In genomic region chr14:25471035-25471434, GRCm38 (mm10) we compare ENCODE assay signal across 10 mouse cellular contexts. TPM values are rescaled to one million over a fixed set of nuclear protein-coding genes. Genes with fewer than 3 reads are reported as not detected.
A peak's percentile ranks its signal among the peaks of the same experiment; 100 is the strongest.
DNase-seq lines count a peak whose midpoint lies in the region; ATAC-seq lines count a peak whose summit lies in the region.
"Had no signal": no experiment of that assay in that cellular context is flagged by ENCODE, and none has a peak within 500 bp of the region (broad histone marks: within the 10 kb centered on the region; RNA-seq: fewer than 3 reads in every experiment).

No protein-coding gene starts in this region.

- peaks cover 8% of the 10 kb centered on the region; the same call in 1 of the 2 replicates for H3K36me3 ChIP-seq in hindbrain, embryonic 10.5 days
- no peaks in the 10 kb centered on the region for H3K36me3 ChIP-seq in hindbrain, embryonic 14.5 days (replicated peaks; ENCODE audit: control insufficient read depth, insufficient read depth)
- no peaks in the 10 kb centered on the region for H3K36me3 ChIP-seq in splenic B cell, adult 2 months (ENCODE audit: control insufficient read depth, insufficient read depth, low read length, poor library complexity, severe bottlenecking)

- no peaks in the 10 kb centered on the region for H3K27me3 ChIP-seq in hindbrain, embryonic 10.5 days (ENCODE audit: insufficient read depth, poor library complexity, severe bottlenecking)
- H3K27me3 ChIP-seq in hindbrain, embryonic 14.5 days (ENCODE audit: control insufficient read depth, insufficient read depth, low read length), result no peaks in the 10 kb centered on the region
- no peaks in the 10 kb centered on the region for H3K27me3 ChIP-seq in splenic B cell, adult 2 months (ENCODE audit: control insufficient read depth, insufficient read depth, low read length, poor library complexity, severe bottlenecking)
- H3K27me3 ChIP-seq: Patski had no signal

- H3K4me2 ChIP-seq in hindbrain, embryonic 14.5 days (replicated peaks), result no peak overlapping the region

- H3K4me1 ChIP-seq in hindbrain, embryonic 10.5 days (replicated peaks), result peaks cover 100% of the 10 kb centered on the region
- peaks cover 94% of the 10 kb centered on the region for H3K4me1 ChIP-seq in hindbrain, embryonic 14.5 days (replicated peaks; ENCODE audit: control insufficient read depth, insufficient read depth, low read length)

- no peak for DNase-seq in hindbrain, embryonic 10.5 days (ENCODE audit: low spot score)
- no peak for DNase-seq in hindbrain, embryonic 14.5 days (ENCODE audit: low spot score)
- peak; percentile 61 to 62 for DNase-seq in spleen, postnatal 36 days (ENCODE audit: low spot score in 2 of 2)
- DNase-seq in spleen, postnatal 14 days (ENCODE audit: low spot score in 2 of 2), result no peak
- peak; percentile 61 for DNase-seq in induced T-regulatory cell, adult 2 months (ENCODE audit: low read depth)
- peak; percentile 85 for DNase-seq in splenic B cell, adult 2 months (ENCODE audit: low read depth, low spot score)
- no peak for DNase-seq in layer of hippocampus, adult 9-11 months
- no peak for DNase-seq in embryo, embryonic 11 days
- DNase-seq: kidney, postnatal 25 days had no signal

- H3K4me3 ChIP-seq in hindbrain, embryonic 10.5 days, result no peak overlapping the region
- H3K4me3 ChIP-seq in hindbrain, embryonic 14.5 days (replicated peaks; ENCODE audit: low read length), result no peak overlapping the region

- 69% methylated on average over 2 of the region's 2 CpGs for WGBS in hindbrain, embryonic 10.5 days
- WGBS in hindbrain, embryonic 14.5 days, result 44% methylated on average over 2 of the region's 2 CpGs

- no peak overlapping the region for H3K9ac ChIP-seq in hindbrain, embryonic 14.5 days

- no peaks in the 10 kb centered on the region for H3K9me3 ChIP-seq in hindbrain, embryonic 10.5 days
- H3K9me3 ChIP-seq in hindbrain, embryonic 14.5 days (ENCODE audit: control insufficient read depth, low read length), result no peaks in the 10 kb centered on the region

- no peak for ATAC-seq in hindbrain, embryonic 14.5 days (ENCODE audit: low FRiP score)
- ATAC-seq: Patski had no signal

- 0 out of 2 replicates have a peak overlapping the region, but pooled peaks have one; percentile 17 for H3K27ac ChIP-seq in hindbrain, embryonic 10.5 days
- no peak overlapping the region for H3K27ac ChIP-seq in hindbrain, embryonic 14.5 days

RNA-seq across cellular contexts. Expression of gene Zmiz1, which starts 12.1 kb away (rescaled TPM):
- 44.4 and 60.1 TPM in 2 replicates for polyA plus RNA-seq in hindbrain, embryonic 10.5 days (2016; fragmentation: Nextera tagmentation; extraction: Ambion mirVana)
- polyA plus RNA-seq in hindbrain, embryonic 14.5 days (2014; fragmentation: Nextera tagmentation; extraction: Ambion mirVana), result 70.0 and 70.6 TPM in 2 replicates

Comparison
In these comparisons a context has a peak if more than half of its experiments do, and no peak if none do; other contexts are left out.
1. DNase-seq: peak in spleen, postnatal 36 days (2 of 2), induced T-regulatory cell, adult 2 months (single experiment) and splenic B cell, adult 2 months (single experiment); none in hindbrain, embryonic 10.5 days (single experiment), hindbrain, embryonic 14.5 days (single experiment), spleen, postnatal 14 days (0 of 2), layer of hippocampus, adult 9-11 months (single experiment) and embryo, embryonic 11 days (single experiment).